Mouse (Mus musculus): ENCODE data around the gene Scn8a. TPM values are rescaled to one million over a fixed set of nuclear protein-coding genes. Genes with fewer than 3 reads are reported as not detected.

The Scn8a gene
- polyA plus RNA-seq, 1 experiment, result not detected

GRCm38 (mm10) chr15:101006251-101007040 is 136.8 kb downstream of the Scn8a start:
- H3ac ChIP-seq (ENCODE audit: control insufficient read depth, insufficient read length, low read depth), result no peak overlapping the region
- H3K4me3 ChIP-seq (ENCODE audit: insufficient read depth, poor library complexity, severe bottlenecking), result no peak overlapping the region
- H3K79me3 ChIP-seq (ENCODE audit: low read depth), result no peaks in the 10 kb centered on the region
- H3K27me3 ChIP-seq (ENCODE audit: control insufficient read depth, insufficient read depth, insufficient read length), result peaks cover 61% of the 10 kb centered on the region
- H3K36me3 ChIP-seq (ENCODE audit: control insufficient read depth, insufficient read depth), result no peaks in the 10 kb centered on the region
- TF ChIP-seq CEBPB (IDR thresholded peaks at IDR 0.05; ENCODE audit: low read depth) (no peak), MYOG (IDR thresholded peaks at IDR 0.05; ENCODE audit: control insufficient read depth, extremely low read depth, insufficient read length) (no peak), FOSL1 (IDR thresholded peaks at IDR 0.05; ENCODE audit: insufficient read depth, low read length, poor library complexity, severe bottlenecking) (no peak), MYOD1 (IDR thresholded peaks at IDR 0.05; ENCODE audit: control insufficient read depth, insufficient read length, low read depth) (no peak), USF1 (IDR thresholded peaks at IDR 0.05; ENCODE audit: low read depth) (no peak), MAX (IDR thresholded peaks at IDR 0.05) (no peak), CTCF (IDR thresholded peaks at IDR 0.05; ENCODE audit: control insufficient read depth, insufficient read depth, insufficient read length) (no peak)
- H3K79me2 ChIP-seq (ENCODE audit: control insufficient read depth, insufficient read depth), result no peaks in the 10 kb centered on the region

- no peaks in the 10 kb centered on the region for H3K79me3 ChIP-seq (ENCODE audit: low read depth)
- no peaks in the 10 kb centered on the region for H3K79me2 ChIP-seq (ENCODE audit: control insufficient read depth, insufficient read depth)
- H3ac ChIP-seq (ENCODE audit: control insufficient read depth, insufficient read length, low read depth), result no peak overlapping the region
- no peak overlapping the region for H3K4me3 ChIP-seq (ENCODE audit: insufficient read depth, poor library complexity, severe bottlenecking)
- peaks cover 61% of the 10 kb centered on the region for H3K27me3 ChIP-seq (ENCODE audit: control insufficient read depth, insufficient read depth, insufficient read length)
- TF ChIP-seq CTCF (IDR thresholded peaks at IDR 0.05; ENCODE audit: control insufficient read depth, insufficient read depth, insufficient read length) (no peak), MYOD1 (IDR thresholded peaks at IDR 0.05; ENCODE audit: control insufficient read depth, insufficient read length, low read depth) (no peak), USF1 (IDR thresholded peaks at IDR 0.05; ENCODE audit: low read depth) (no peak), FOSL1 (IDR thresholded peaks at IDR 0.05; ENCODE audit: insufficient read depth, low read length, poor library complexity, severe bottlenecking) (no peak), MAX (IDR thresholded peaks at IDR 0.05) (no peak), CEBPB (IDR thresholded peaks at IDR 0.05; ENCODE audit: low read depth) (no peak), MYOG (IDR thresholded peaks at IDR 0.05; ENCODE audit: control insufficient read depth, extremely low read depth, insufficient read length) (no peak)
- no peaks in the 10 kb centered on the region for H3K36me3 ChIP-seq (ENCODE audit: control insufficient read depth, insufficient read depth)
Measured at GRCm38 (mm10) chr15:101007236-101007635, 137.6 kb downstream of the Scn8a start.

DNA sequence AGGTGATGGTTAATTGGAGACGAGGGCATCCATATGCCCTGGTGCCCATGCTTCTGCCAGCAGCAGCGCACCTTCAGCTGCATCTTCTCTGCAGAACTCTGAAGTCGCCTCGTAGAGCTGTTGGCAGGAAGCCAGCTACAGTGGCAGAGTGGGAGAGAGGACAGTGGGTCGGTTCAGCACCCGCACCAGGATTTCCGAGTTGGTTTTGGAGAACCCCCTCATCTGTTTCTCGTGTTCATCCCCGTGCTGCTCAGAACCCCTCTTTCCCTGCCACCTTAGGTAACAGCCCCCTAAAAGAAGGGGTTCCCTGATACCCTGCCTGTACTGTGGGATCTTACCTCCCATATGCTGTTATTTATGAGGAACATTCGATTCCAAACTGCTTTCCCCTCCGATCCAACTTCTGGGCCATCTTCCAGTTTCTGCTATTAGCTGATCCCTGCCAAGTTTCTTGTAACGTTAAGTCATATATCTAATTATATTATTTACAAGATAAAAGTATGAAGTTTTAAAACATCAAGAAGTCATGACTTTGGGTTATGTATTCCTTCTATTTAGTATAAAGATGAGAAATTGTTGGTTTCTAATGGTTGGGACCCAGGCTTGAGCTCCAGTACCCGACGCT is 138.8 kb downstream of the Scn8a start:
- Histone ChIP-seq H3K79me2 (ENCODE audit: control insufficient read depth, insufficient read depth) (no peaks in the 10 kb centered on the region), H3K36me3 (ENCODE audit: control insufficient read depth, insufficient read depth) (no peaks in the 10 kb centered on the region), H3ac (ENCODE audit: control insufficient read depth, insufficient read length, low read depth) (no peak overlapping the region), H3K4me3 (ENCODE audit: insufficient read depth, poor library complexity, severe bottlenecking) (no peak overlapping the region), H3K79me3 (ENCODE audit: low read depth) (no peaks in the 10 kb centered on the region), H3K27me3 (ENCODE audit: control insufficient read depth, insufficient read depth, insufficient read length) (peaks cover 61% of the 10 kb centered on the region)
- TF ChIP-seq MYOD1 (IDR thresholded peaks at IDR 0.05; ENCODE audit: control insufficient read depth, insufficient read length, low read depth) (no peak), MAX (IDR thresholded peaks at IDR 0.05) (no peak), USF1 (IDR thresholded peaks at IDR 0.05; ENCODE audit: low read depth) (no peak), CTCF (IDR thresholded peaks at IDR 0.05; ENCODE audit: control insufficient read depth, insufficient read depth, insufficient read length) (no peak), CEBPB (IDR thresholded peaks at IDR 0.05; ENCODE audit: low read depth) (no peak), MYOG (IDR thresholded peaks at IDR 0.05; ENCODE audit: control insufficient read depth, extremely low read depth, insufficient read length) (no peak), FOSL1 (IDR thresholded peaks at IDR 0.05; ENCODE audit: insufficient read depth, low read length, poor library complexity, severe bottlenecking) (no peak)

- Histone ChIP-seq H3K36me3 (ENCODE audit: control insufficient read depth, insufficient read depth) (no peaks in the 10 kb centered on the region), H3ac (ENCODE audit: control insufficient read depth, insufficient read length, low read depth) (no peak overlapping the region), H3K79me3 (ENCODE audit: low read depth) (no peaks in the 10 kb centered on the region), H3K4me3 (ENCODE audit: insufficient read depth, poor library complexity, severe bottlenecking) (no peak overlapping the region), H3K27me3 (ENCODE audit: control insufficient read depth, insufficient read depth, insufficient read length) (peaks cover 62% of the 10 kb centered on the region), H3K79me2 (ENCODE audit: control insufficient read depth, insufficient read depth) (no peaks in the 10 kb centered on the region)
- no peak for TF ChIP-seq FOSL1 (IDR thresholded peaks at IDR 0.05; ENCODE audit: insufficient read depth, low read length, poor library complexity, severe bottlenecking)
- no peak for TF ChIP-seq MAX (IDR thresholded peaks at IDR 0.05)
- no peak for TF ChIP-seq CEBPB (IDR thresholded peaks at IDR 0.05; ENCODE audit: low read depth)
- TF ChIP-seq MYOG (IDR thresholded peaks at IDR 0.05; ENCODE audit: control insufficient read depth, extremely low read depth, insufficient read length), result no peak
- TF ChIP-seq CTCF (IDR thresholded peaks at IDR 0.05; ENCODE audit: control insufficient read depth, insufficient read depth, insufficient read length), result no peak
- TF ChIP-seq MYOD1 (IDR thresholded peaks at IDR 0.05; ENCODE audit: control insufficient read depth, insufficient read length, low read depth), result no peak
- no peak for TF ChIP-seq USF1 (IDR thresholded peaks at IDR 0.05; ENCODE audit: low read depth)
Measured at GRCm38 (mm10) chr15:101011352-101011751, 141.7 kb downstream of the Scn8a start.

DNA sequence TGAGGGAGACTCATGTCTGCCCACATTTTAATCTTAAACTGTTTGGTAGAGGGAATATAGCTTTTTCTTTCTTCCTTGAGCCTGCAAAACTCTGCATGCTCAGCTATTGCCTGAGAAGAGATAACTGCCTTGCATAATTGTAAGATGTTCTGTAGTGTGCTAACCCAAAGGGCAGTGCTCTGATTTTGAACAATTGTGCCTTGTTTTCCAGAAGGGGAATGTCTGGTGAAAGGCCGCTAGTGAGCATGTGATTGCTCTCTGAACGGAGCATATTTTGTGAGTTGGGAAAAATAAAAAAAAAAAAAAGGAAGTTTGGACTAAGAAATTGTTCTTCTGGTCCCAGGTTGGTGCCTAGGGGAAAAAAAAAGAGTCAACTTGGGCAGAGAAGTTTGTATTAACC is 159.3 kb downstream of the Scn8a start:
- Histone ChIP-seq H3K27me3 (ENCODE audit: control insufficient read depth, insufficient read depth, insufficient read length) (peaks cover 82% of the 10 kb centered on the region), H3K4me3 (ENCODE audit: insufficient read depth, poor library complexity, severe bottlenecking) (no peak overlapping the region)

More for the DNA sequence above, 159.3 kb downstream of the Scn8a start:
- no peak for TF ChIP-seq MAX (IDR thresholded peaks at IDR 0.05)
- TF ChIP-seq USF1 (IDR thresholded peaks at IDR 0.05; ENCODE audit: low read depth), result no peak
- no peak for TF ChIP-seq MYOD1 (IDR thresholded peaks at IDR 0.05; ENCODE audit: control insufficient read depth, insufficient read length, low read depth)
- TF ChIP-seq FOSL1 (IDR thresholded peaks at IDR 0.05; ENCODE audit: insufficient read depth, low read length, poor library complexity, severe bottlenecking), result no peak
- no peak for TF ChIP-seq CEBPB (IDR thresholded peaks at IDR 0.05; ENCODE audit: low read depth)
- no peak for TF ChIP-seq MYOG (IDR thresholded peaks at IDR 0.05; ENCODE audit: control insufficient read depth, extremely low read depth, insufficient read length)
- no peak for TF ChIP-seq CTCF (IDR thresholded peaks at IDR 0.05; ENCODE audit: control insufficient read depth, insufficient read depth, insufficient read length)
- Histone ChIP-seq H3K79me2 (ENCODE audit: control insufficient read depth, insufficient read depth) (no peaks in the 10 kb centered on the region), H3ac (ENCODE audit: control insufficient read depth, insufficient read length, low read depth) (no peak overlapping the region), H3K79me3 (ENCODE audit: low read depth) (no peaks in the 10 kb centered on the region), H3K36me3 (ENCODE audit: control insufficient read depth, insufficient read depth) (no peaks in the 10 kb centered on the region)
